Mouse (Mus musculus) hindbrain, embryonic 14.5 days (tissue): Measurements from ENCODE around the gene Iqcf5. TPM values are rescaled to one million over a fixed set of nuclear protein-coding genes. Genes with fewer than 3 reads are reported as not detected.

Experiments
- ATAC-seq: fragments of 200-750 bp; cut with Nextera tagmentation; 2 replicates; pipeline ENCODE4 v1.8.0; 2017; ENCODE audit warnings: moderate number of reproducible peaks, mild to moderate bottlenecking, moderate TSS enrichment, moderate library complexity; ENCODE audit not compliant: low FRiP score
- DNase-seq: peaks from one replicate; pipeline ENCODE4 v3.0.0-alpha.2; 2015; ENCODE audit warnings: low spot score
- H3K27ac ChIP-seq: fragments of 300-500 bp; sonication (generic); 2 replicates; pipeline ENCODE4 v1.5.1; 2014; ENCODE audit warnings: mild to moderate bottlenecking, moderate library complexity
- H3K27me3 ChIP-seq: fragments of 300-500 bp; sonication (generic); 2 replicates; pipeline ENCODE4 v1.6.1; 2014; ENCODE audit warnings: mild to moderate bottlenecking, low read length, mixed read lengths; ENCODE audit not compliant: control insufficient read depth, insufficient read depth
- H3K36me3 ChIP-seq: fragments of 300-500 bp; sonication (generic); replicated peaks from 2 replicates; pipeline ENCODE4 v1.6.1; 2014; ENCODE audit not compliant: control insufficient read depth, insufficient read depth
- H3K4me1 ChIP-seq: fragments of 300-500 bp; sonication (generic); replicated peaks from 2 replicates; pipeline ENCODE4 v1.6.1; 2014; ENCODE audit warnings: antibody characterized with exemption, low read length, mixed read lengths; ENCODE audit not compliant: control insufficient read depth, insufficient read depth
- H3K4me2 ChIP-seq: fragments of 300-500 bp; sonication (generic); replicated peaks from 2 replicates; pipeline ENCODE4 v1.6.1; 2014; ENCODE audit warnings: mild to moderate bottlenecking, moderate library complexity
- H3K4me3 ChIP-seq: fragments of 300-500 bp; sonication (generic); replicated peaks from 2 replicates; pipeline ENCODE4 v1.5.1; 2014; ENCODE audit warnings: mild to moderate bottlenecking, low read length
- H3K9ac ChIP-seq: fragments of 300-500 bp; sonication (generic); 2 replicates; pipeline ENCODE4 v1.6.1; 2014
- H3K9me3 ChIP-seq: fragments of 300-500 bp; sonication (generic); 2 replicates; pipeline ENCODE4 v1.6.1; 2016; ENCODE audit warnings: low read length; ENCODE audit not compliant: control insufficient read depth
- WGBS: fragments of 180-500 bp; shearing (Covaris S2); extraction: QIAGEN DNeasy Blood & Tissue Kit; methylation state at CpG from one replicate; pipeline ENCODE4 v1.1.7; 2014; 5-methylcytosine and 5-hydroxymethylcytosine counted together
- polyA plus RNA-seq: library from polyadenylated mRNA; unstranded; fragments of >200 nt; fragmentation: Nextera tagmentation; extraction: Ambion mirVana; gene quantifications from 2 replicates; pipeline ENCODE4 v1.2.1, GENCODE M21; 2014

The Iqcf5 gene
- polyA plus RNA-seq: not detected in 2 replicates

- Histone ChIP-seq H3K9me3 (no peaks in the 10 kb centered on the region), H3K4me1 (no peaks in the 10 kb centered on the region), H3K9ac (no peak within 1 kb of the TSS), H3K27ac (no peak within 1 kb of the TSS), H3K4me3 (no peak within 1 kb of the TSS), H3K4me2 (no peak within 1 kb of the TSS), H3K27me3 (no peaks in the 10 kb centered on the region), H3K36me3 (no peaks in the 10 kb centered on the region)
- no peak for DNase-seq
- ATAC-seq: no peak
- WGBS: 89% methylated on average over 4 of the region's 4 CpGs
Measured at GRCm38 (mm10) chr9:106514273-106514672, at the start of gene Iqcf5. Gene Iqcf5 (plus strand): TSS chr9:106514573.

- H3K27me3 ChIP-seq: no peaks in the 10 kb centered on the region
- H3K4me2 ChIP-seq: peak overlapping the region; percentile 96
- peak overlapping the region; percentile 52 for H3K4me3 ChIP-seq
- H3K9ac ChIP-seq: peak overlapping the region; percentile 88
- peak overlapping the region; percentile 90 for H3K27ac ChIP-seq
- DNase-seq (peak; percentile 83), ATAC-seq (peak; percentile 76)
- 1% methylated on average over 87 of the region's 99 CpGs for WGBS
- H3K4me1 ChIP-seq: peaks cover 18% of the 10 kb centered on the region
- H3K36me3 ChIP-seq: peaks cover 41% of the 10 kb centered on the region
- H3K9me3 ChIP-seq: no peaks in the 10 kb centered on the region
Measured at GRCm38 (mm10) chr9:106464751-106465541, 49.4 kb upstream of the Iqcf5 start.

GRCm38 (mm10) chr9:106465571-106466200 lies 48.7 kb upstream of the Iqcf5 start, which contains the start of gene Gpr62:
Gene Gpr62 (minus strand): TSS chr9:106465938.
- Histone ChIP-seq H3K27me3 (no peaks in the 10 kb centered on the region), H3K4me2 (peak within 1 kb of the TSS; percentile 96), H3K27ac (peak within 1 kb of the TSS; percentile 90), H3K9me3 (no peaks in the 10 kb centered on the region), H3K4me1 (peaks cover 18% of the 10 kb centered on the region), H3K9ac (peak within 1 kb of the TSS; percentile 88), H3K4me3 (peak within 1 kb of the TSS; percentile 52), H3K36me3 (peaks cover 33% of the 10 kb centered on the region)
- peak; percentile 35; the same call in 1 of the 2 replicates for ATAC-seq
- DNase-seq: peak; percentile 65
- WGBS: 26% methylated on average over 26 of the region's 26 CpGs

GRCm38 (mm10) chr9:106466721-106467120 lies 47.7 kb upstream of the Iqcf5 start:
- WGBS: 90% methylated on average over 6 of the region's 6 CpGs
- Histone ChIP-seq H3K36me3 (peaks cover 24% of the 10 kb centered on the region), H3K27ac (no peak overlapping the region), H3K9me3 (no peaks in the 10 kb centered on the region), H3K9ac (no peak overlapping the region), H3K4me3 (no peak overlapping the region), H3K4me1 (peaks cover 18% of the 10 kb centered on the region), H3K4me2 (no peak overlapping the region), H3K27me3 (peaks cover 3% of the 10 kb centered on the region; the same call in 1 of the 2 replicates)
- no peak for DNase-seq
- ATAC-seq: no peak

DNA sequence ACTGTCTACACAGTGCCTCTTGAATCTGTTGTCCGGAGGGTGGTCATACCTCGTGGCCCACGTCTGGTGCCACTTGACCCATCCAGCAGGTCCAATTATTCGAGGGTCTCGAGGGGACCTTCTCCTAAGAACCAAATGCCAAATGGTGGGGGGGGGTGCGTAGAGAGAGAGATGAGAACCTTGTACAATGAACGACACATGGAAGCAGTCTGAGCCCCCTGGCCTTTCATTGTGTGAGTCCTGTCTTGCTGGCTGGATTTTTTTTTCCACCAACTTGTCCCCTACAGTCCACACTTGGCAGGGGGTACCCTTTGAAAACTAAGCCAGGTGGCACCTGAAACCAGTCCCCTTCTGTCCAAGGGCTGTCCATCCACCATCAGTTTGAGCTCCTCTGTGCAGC lies 46.6 kb upstream of the Iqcf5 start:
- no peak overlapping the region for H3K4me2 ChIP-seq
- no peaks in the 10 kb centered on the region for H3K9me3 ChIP-seq
- H3K4me1 ChIP-seq: peaks cover 18% of the 10 kb centered on the region
- H3K9ac ChIP-seq: no peak overlapping the region
- no peak overlapping the region for H3K27ac ChIP-seq
- 88% methylated on average over 7 of the region's 7 CpGs for WGBS
- H3K36me3 ChIP-seq: peaks cover 15% of the 10 kb centered on the region
- H3K27me3 ChIP-seq: peaks cover 3% of the 10 kb centered on the region; the same call in 1 of the 2 replicates
- H3K4me3 ChIP-seq: no peak overlapping the region
- DNase-seq (no peak), ATAC-seq (no peak)

DNA sequence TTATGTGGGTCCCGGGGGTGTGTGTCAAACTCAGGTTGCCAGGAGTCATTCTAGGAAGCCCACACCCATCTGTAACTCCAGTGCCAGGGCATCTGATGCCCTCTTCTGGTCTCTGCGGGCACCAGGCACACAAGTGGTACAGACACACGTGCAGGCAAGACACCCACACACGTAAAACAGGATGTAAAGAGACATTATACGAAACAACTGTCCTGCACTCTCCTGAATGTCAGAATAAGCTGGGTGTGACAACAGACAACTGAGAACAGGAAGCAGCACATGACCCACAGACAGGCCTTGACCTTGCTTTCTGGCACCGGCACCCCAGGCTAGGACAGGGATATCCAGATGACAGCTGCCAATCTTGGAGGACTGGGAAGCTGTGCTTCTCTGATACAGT lies 45.1 kb upstream of the Iqcf5 start:
- DNase-seq: no peak
- peaks cover 17% of the 10 kb centered on the region for H3K4me1 ChIP-seq
- H3K4me2 ChIP-seq: no peak overlapping the region
- H3K36me3 ChIP-seq: peaks cover under 1% of the 10 kb centered on the region; the same call in 1 of the 2 replicates
- no peak overlapping the region for H3K4me3 ChIP-seq
- H3K27ac ChIP-seq: no peak overlapping the region
- WGBS: 76% methylated on average over 6 of the region's 6 CpGs
- H3K27me3 ChIP-seq: peaks cover 3% of the 10 kb centered on the region; the same call in 1 of the 2 replicates
- no peaks in the 10 kb centered on the region for H3K9me3 ChIP-seq
- no peak overlapping the region for H3K9ac ChIP-seq
- no peak for ATAC-seq

DNA sequence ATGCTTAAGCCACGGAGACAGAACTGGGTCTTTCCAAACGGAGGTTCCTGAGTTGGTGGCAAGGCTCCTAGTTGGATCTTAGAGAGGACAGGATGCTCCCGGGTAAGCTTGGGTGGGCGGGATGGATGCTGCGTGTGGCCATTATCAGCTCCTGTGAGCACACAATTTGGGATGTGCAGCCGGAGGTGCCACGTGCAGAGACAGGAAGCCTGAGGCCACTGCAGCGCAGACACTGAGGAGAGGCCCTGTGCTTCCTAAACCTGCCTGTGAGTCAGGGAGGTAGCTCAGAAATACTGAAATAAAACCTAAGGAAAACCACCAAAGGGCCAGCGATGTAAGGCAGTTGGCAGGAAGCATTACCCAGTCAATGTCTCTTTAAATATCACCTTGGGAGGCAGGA lies 44.6 kb upstream of the Iqcf5 start:
- Histone ChIP-seq H3K9me3 (no peaks in the 10 kb centered on the region), H3K4me2 (no peak overlapping the region), H3K36me3 (no peaks in the 10 kb centered on the region), H3K4me3 (no peak overlapping the region), H3K9ac (no peak overlapping the region), H3K4me1 (peaks cover 12% of the 10 kb centered on the region), H3K27me3 (peaks cover 3% of the 10 kb centered on the region; the same call in 1 of the 2 replicates), H3K27ac (no peak overlapping the region)
- no peak for DNase-seq
- WGBS: 74% methylated on average over 9 of the region's 9 CpGs
- ATAC-seq: no peak

DNA sequence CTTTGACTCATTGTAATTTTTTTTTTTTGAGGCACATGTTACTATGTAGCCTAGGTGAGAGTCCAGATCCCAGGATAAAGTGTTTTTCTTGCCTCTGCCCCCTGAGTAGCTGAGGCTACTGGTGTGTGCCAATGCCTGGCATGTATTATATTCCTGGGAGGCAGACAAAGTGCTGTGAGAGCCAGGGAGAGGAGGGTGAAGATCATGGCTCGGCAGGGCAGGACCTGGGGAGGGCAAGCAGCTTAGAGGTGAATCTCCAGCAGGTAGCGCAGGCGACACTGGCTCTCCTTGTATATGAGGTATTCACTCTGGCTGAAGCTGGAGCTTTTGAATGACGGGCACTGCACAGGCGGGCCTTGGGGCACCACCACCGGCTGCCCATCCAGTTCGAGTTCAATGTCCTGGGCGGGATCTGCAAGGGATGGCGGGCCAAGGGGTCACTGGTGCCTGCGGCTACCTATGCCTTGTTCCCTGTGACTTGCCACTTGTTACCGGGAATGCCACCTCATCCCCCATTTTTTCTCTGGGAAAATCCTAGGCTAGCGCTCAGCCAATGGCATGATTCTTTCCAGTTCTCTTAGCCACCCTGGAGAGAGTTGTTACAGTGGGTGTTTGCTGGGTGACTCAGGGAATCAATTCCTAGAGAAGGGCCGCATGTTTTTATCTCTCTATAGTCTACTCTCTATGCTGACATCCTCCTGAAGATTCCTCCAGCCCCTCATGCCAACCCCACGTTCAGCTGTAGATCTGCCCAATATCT lies 43.2 kb upstream of the Iqcf5 start:
- 66% methylated on average over 14 of the region's 14 CpGs for WGBS
- H3K4me2 ChIP-seq: no peak overlapping the region
- no peak overlapping the region for H3K9ac ChIP-seq
- DNase-seq (no peak), ATAC-seq (no peak)
- no peak overlapping the region for H3K27ac ChIP-seq
- H3K9me3 ChIP-seq: no peaks in the 10 kb centered on the region
- peaks cover 3% of the 10 kb centered on the region; the same call in 1 of the 2 replicates for H3K27me3 ChIP-seq
- H3K4me3 ChIP-seq: no peak overlapping the region
- H3K4me1 ChIP-seq: no peaks in the 10 kb centered on the region
- no peaks in the 10 kb centered on the region for H3K36me3 ChIP-seq

DNA sequence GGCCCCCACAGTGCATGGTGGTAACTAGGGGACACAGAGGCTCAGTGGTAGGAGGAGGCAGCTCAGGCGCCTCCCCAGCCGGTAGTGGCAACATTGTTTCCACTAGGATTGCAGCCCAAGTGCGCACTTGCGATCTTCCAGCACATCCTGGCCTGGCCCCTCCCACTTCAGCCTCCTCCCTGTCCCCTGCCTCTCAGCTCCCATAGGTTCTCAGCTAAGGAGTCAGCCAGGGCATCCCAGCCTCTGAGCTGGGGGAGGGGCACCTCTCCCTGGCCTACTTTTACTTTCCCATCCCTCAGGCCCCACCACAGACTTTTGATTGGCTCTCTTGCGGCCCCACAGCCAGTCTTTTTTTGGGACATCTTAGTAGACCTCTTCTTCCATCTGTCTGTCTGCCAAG lies 42.5 kb upstream of the Iqcf5 start:
- WGBS: 6% methylated on average over 5 of the region's 5 CpGs
- Histone ChIP-seq H3K27ac (no peak overlapping the region), H3K4me2 (no peak overlapping the region), H3K27me3 (peaks cover 3% of the 10 kb centered on the region; the same call in 1 of the 2 replicates), H3K36me3 (no peaks in the 10 kb centered on the region), H3K4me1 (no peaks in the 10 kb centered on the region), H3K9ac (no peak overlapping the region), H3K4me3 (no peak overlapping the region), H3K9me3 (no peaks in the 10 kb centered on the region)
- no peak for ATAC-seq
- DNase-seq: no peak
